Mouse (Mus musculus) frontal cortex, postnatal 25 days (tissue): ENCODE results near the gene Prmt3.

Source experiments
- DNase-seq, 2 experiments: peaks; one replicate each; pipeline ENCODE4 v3.0.0; 2022; ENCODE audit warnings: low spot score in 2 of 2

Gene Prmt3

GRCm38 (mm10) chr7:49778114-49778901 lies at the start of gene Prmt3:
Prmt3 (plus strand) TSS chr7:49778346.
- DNase-seq: peak; percentile 98 to 99

DNA sequence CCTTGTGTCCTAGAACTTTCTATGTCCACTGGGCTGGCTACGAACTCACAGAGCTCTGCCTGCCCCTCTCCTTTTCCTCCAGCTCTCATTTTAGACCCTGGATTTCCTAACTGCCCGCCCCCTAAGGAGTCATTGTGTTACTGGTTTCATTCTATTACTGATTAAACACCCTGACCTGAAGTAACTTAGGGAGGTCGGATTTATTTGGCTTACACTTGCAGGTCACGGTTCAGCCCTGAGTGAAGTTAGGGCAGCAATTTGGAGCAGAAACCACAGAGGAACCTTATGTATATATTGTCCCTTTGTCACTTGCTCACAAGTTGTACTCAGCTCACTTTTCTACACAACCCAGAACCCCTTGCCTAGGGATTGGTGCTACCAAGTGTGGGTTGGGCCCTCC lies 43.8 kb upstream of the Prmt3 start:
- no peak for DNase-seq

GRCm38 (mm10) chr7:49739448-49739847 lies 38.7 kb upstream of the Prmt3 start:
- DNase-seq: no peak

DNA sequence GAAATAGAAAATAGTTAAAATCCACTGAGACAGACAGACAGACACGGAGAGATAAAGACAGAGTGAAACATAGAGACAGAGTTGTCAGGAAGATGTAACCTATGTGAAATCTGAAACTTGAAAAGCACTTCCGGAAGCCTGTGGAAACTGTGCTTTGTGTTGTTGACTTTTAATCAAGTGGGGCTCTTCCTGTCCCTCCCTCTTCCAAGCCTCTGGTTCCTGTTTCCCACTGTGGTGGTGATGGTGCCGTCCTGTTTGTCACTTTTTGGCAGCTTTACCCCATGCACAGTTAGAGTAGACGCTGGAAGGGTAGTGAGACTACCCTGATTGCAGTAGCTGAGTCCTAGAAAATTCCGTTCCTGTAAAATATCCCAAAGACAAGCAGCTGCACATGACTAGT lies 36.7 kb upstream of the Prmt3 start:
- DNase-seq: no peak

DNA sequence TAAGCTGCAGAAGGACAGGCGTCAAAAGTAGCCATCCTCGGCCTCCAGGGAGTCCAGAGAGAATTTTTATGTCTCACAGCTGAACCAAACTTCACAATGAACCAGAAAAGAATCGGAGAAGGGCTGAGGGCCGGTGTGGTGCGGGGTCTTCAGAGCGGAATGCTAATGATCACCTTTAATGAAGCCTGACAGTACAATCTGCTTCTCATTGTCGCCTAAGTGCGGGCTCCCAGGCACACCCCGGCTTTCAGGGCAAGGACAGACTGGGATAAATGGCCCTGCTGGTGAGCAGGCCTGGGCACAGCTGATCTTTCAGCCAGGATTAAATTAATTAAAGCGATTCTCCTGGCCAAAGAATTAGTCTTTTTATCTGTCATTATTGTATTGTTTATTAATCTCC lies 36.2 kb upstream of the Prmt3 start:
- DNase-seq: no peak

DNA sequence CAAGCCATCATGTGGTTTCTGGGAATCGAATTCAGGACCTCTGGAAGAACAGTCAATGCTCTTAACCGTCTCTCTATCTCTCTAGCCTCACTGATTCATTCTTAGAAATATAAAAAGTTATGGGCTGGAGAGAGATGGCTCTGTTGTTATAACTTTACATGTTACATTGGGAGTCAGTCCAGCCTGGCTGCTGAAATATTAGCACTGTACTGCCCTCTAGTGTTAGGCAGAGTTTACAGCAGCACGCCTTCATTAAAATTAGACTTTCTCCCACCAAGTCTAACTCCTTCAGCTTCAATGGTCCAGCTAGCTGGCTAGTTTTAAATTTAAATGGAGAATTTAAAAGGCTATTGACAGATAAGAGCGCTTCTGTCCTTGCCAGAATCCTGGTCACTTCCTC lies 27.0 kb upstream of the Prmt3 start:
- DNase-seq: no peak

GRCm38 (mm10) chr7:49752730-49753506 lies 25.2 kb upstream of the Prmt3 start:
- no peak for DNase-seq

DNA sequence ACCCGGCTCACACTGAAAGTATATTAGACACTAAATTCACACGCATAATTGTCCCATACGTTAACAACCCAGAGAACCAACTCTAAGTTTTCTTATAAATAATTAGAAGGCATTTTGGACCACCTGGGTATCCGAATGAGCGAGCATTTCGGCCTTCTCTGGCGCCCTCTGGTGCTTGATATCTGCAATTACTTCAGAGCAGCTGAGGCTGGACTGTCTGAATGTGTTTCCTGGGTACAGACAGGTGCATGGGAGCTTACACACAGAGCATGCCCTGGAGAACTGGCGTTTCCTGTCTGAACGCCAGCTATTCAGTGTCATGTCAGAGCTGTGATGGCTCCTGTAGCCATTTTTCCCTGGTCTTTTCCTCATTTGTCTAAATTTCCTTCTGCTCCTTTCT lies 23.4 kb upstream of the Prmt3 start:
- DNase-seq: peak in 1 of 2 experiments; percentile 46

DNA sequence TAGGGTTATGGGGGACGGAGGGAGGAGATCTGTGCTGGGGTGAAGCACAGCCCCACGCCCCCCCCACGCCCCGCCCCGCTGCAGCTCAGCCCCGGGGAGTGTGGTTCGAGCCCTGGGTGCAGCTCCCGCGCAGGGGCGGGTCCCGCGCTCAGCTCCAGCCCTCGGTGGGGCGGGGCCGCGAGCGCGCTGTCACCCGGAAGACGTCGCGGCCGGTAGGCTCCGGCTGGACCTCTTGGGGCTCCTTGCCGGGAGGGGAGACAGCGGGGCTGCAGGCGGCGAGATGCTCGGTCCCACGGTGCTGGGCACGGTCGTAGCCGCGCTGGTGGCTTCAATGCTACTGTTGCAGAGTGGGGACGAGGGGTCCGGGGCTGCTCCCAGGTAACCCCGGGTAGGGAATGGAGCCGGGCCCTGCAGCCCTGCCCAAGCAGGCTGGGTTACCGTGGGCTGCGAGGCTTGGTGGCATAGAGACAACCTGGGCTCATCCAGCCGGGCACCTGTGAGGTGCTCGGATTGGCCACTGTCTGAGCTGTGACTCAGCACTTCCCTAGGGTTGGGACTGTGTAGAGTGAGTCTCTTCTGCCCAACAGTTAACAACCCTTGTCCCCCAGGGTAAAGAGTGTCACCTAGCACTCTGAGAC lies 19.1 kb upstream of the Prmt3 start, which contains the start of gene Htatip2:
TSS of gene Htatip2 (plus strand) at position 182 of the 638 bp plus-strand sequence.
- peak in 1 of 2 experiments; percentile 25 for DNase-seq

- peak in 1 of 2 experiments; percentile 52 for DNase-seq
Observed at GRCm38 (mm10) chr7:49762605-49763004, 15.5 kb upstream of the Prmt3 start.

GRCm38 (mm10) chr7:49764011-49764716 lies 14.0 kb upstream of the Prmt3 start:
- DNase-seq: no peak

- DNase-seq: no peak
Observed at GRCm38 (mm10) chr7:49766166-49766565, 12.0 kb upstream of the Prmt3 start.

GRCm38 (mm10) chr7:49768509-49768908 lies 9.6 kb upstream of the Prmt3 start:
- DNase-seq: no peak

GRCm38 (mm10) chr7:49774396-49774795 lies 3.8 kb upstream of the Prmt3 start:
- no peak for DNase-seq

GRCm38 (mm10) chr7:49777585-49777984 lies 561 bp upstream of the Prmt3 start:
- no peak for DNase-seq

- no peak for DNase-seq
Observed at GRCm38 (mm10) chr7:49778904-49779615, 914 bp downstream of the Prmt3 start.

- DNase-seq: no peak
Observed at GRCm38 (mm10) chr7:49783017-49783416, 4.9 kb downstream of the Prmt3 start.

- DNase-seq: no peak
Observed at GRCm38 (mm10) chr7:49785141-49785540, 7.0 kb downstream of the Prmt3 start.

DNA sequence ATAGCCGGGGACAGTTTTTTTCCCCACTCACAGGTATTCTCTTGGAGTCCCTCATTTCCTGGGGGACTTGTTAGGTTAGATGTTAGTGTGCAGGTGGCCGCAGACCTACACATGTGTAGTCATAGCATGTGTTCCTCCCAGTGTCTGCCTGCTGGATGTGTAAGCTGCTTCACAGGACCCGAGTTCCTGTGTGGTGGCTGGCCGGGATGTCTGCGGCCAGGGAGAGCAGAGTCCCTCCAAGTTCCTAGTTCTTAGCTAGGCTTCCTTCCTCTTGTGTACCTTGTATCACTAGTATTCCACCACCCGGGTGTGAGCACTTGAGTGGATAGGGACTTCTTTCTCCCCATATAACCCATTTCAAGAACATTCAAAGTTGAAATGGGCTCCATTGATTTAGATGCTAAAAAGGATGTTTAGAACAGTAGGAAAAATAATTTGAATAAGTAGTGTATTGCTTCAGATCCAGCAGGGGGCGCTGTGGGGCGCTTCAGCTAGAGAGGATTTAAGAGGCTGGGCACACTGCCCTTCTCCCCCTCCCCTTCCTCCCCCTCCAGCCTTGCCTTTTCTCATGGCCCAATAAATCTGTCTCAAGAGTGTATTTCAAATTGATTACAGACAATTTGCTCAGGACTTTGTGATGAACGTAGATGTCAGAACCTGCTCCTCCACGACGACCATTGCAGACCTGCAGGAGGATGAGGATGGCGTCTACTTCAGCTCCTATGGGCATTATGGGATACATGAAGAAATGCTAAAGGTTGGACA lies 8.7 kb downstream of the Prmt3 start:
- DNase-seq: peak in 1 of 2 experiments; percentile 26

GRCm38 (mm10) chr7:49787383-49787645 lies 9.2 kb downstream of the Prmt3 start:
- no peak for DNase-seq

DNA sequence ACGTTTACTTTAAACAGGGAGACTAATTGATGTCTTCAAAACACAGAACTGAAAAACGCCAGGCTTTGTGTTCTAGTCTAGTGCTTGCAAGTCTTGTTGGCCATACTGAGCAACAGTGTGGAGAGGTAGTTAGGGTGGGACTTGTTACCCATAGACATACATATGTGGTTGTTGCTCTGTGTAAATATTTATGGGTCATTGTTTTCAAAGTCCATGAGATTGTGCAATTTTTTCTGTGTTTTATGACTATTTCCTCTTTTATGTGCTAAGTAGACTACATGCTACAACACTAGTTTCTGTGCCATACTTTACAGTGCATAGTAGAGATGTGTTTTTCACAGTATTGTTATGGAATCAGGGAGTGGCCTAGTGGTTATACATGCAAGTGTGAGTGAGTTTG lies 16.2 kb downstream of the Prmt3 start:
- no peak for DNase-seq
